ENCODE assay signal across 22 mouse cellular contexts in genomic region chr2:44970087-44970646, GRCm38 (mm10). TPM values are rescaled to one million over a fixed set of nuclear protein-coding genes. Genes with fewer than 3 reads are reported as not detected.
A peak's percentile ranks its signal among the peaks of the same experiment; 100 is the strongest.
DNase-seq lines count a peak whose midpoint lies in the region; ATAC-seq lines count a peak whose summit lies in the region.
"Had no signal": no experiment of that assay in that cellular context is flagged by ENCODE, and none has a peak within 500 bp of the region (broad histone marks: within the 10 kb centered on the region; RNA-seq: fewer than 3 reads in every experiment).

No protein-coding gene starts in this region.

- WGBS in liver, embryonic 12.5 days (ENCODE audit: insufficient replicate concordance), result 46% methylated on average over 6 of the region's 6 CpGs

- peaks cover 4% of the 10 kb centered on the region; the same call in 1 of the 2 replicates for H3K9me3 ChIP-seq in megakaryocyte, embryonic 14.5 days
- no peaks in the 10 kb centered on the region for H3K9me3 ChIP-seq in liver, embryonic 12.5 days (replicated peaks)
- H3K9me3 ChIP-seq: hindbrain, embryonic 15.5 days; lung, embryonic 15.5 days; midbrain, embryonic 12.5 days had no signal

- H3K4me2 ChIP-seq in liver, embryonic 12.5 days, result peak overlapping the region; percentile 6; the same call in 1 of the 2 replicates
- H3K4me2 ChIP-seq: hindbrain, embryonic 15.5 days; lung, embryonic 15.5 days; midbrain, embryonic 12.5 days had no signal

- peak overlapping the region; percentile 65 for H3K4me3 ChIP-seq in megakaryocyte, embryonic 14.5 days (replicated peaks)
- H3K4me3 ChIP-seq in liver, embryonic 12.5 days, result no peak overlapping the region
- H3K4me3 ChIP-seq: hindbrain, embryonic 15.5 days; lung, embryonic 15.5 days; midbrain, embryonic 12.5 days had no signal

- peak; percentile 29 for DNase-seq in ZHBTc4 (ENCODE audit: low read depth, low spot score)
- no peak for DNase-seq in natural killer cell, adult 2 months (ENCODE audit: low spot score in 2 of 2)
- no peak for DNase-seq in ovary, postnatal 10 days (ENCODE audit: low spot score)
- no peak for DNase-seq in layer of hippocampus, postnatal 10 days (ENCODE audit: low spot score in 2 of 2)
- DNase-seq: B cell, adult 2 months; cerebellum, adult 2 months; cerebellum, postnatal 25 days; gastrocnemius, postnatal 14 days; heart, adult 11 months; heart, postnatal 36 days; kidney, postnatal 36 days; lung, postnatal 36 days; right cerebral cortex, postnatal 14 days had no signal

- H3K27me3 ChIP-seq in megakaryocyte, embryonic 14.5 days (replicated peaks), result no peaks in the 10 kb centered on the region
- H3K27me3 ChIP-seq in liver, embryonic 12.5 days (replicated peaks), result no peaks in the 10 kb centered on the region
- H3K27me3 ChIP-seq: CH12.LX; hindbrain, embryonic 15.5 days; lung, embryonic 15.5 days; midbrain, embryonic 12.5 days had no signal

- no peak for ATAC-seq in megakaryocyte, adult 5-6 weeks (ENCODE audit: poor library complexity, severe bottlenecking)
- 0 out of 2 replicates have a peak, but pooled peaks have one; percentile 51 for ATAC-seq in liver, embryonic 12.5 days
- peak; percentile 78 for ATAC-seq in megakaryocyte progenitor cell, adult 5-6 weeks (replicated peaks; ENCODE audit: poor library complexity)
- ATAC-seq: forebrain, embryonic 14.5 days had no signal

- no peak overlapping the region for H3K9ac ChIP-seq in liver, embryonic 12.5 days
- H3K9ac ChIP-seq: hindbrain, embryonic 15.5 days; lung, embryonic 15.5 days; midbrain, embryonic 12.5 days had no signal

- peaks cover 91% of the 10 kb centered on the region for H3K4me1 ChIP-seq in megakaryocyte, embryonic 14.5 days
- H3K4me1 ChIP-seq in liver, embryonic 12.5 days, result peaks cover 39% of the 10 kb centered on the region
- H3K4me1 ChIP-seq: hindbrain, embryonic 15.5 days; lung, embryonic 15.5 days; midbrain, embryonic 12.5 days had no signal

- H3K36me3 ChIP-seq in megakaryocyte, embryonic 14.5 days (replicated peaks; ENCODE audit: low read length), result peaks cover 40% of the 10 kb centered on the region
- no peaks in the 10 kb centered on the region for H3K36me3 ChIP-seq in liver, embryonic 12.5 days
- H3K36me3 ChIP-seq: hindbrain, embryonic 15.5 days; lung, embryonic 15.5 days; midbrain, embryonic 12.5 days had no signal

- H3K27ac ChIP-seq in liver, embryonic 12.5 days, result peak overlapping the region; percentile 59; the same call in 1 of the 2 replicates
- H3K27ac ChIP-seq: hindbrain, embryonic 15.5 days; lung, embryonic 15.5 days; midbrain, embryonic 12.5 days had no signal

RNA-seq across cellular contexts. Expression of gene Gtdc1, which starts 42.7 kb away (rescaled TPM):
- polyA plus RNA-seq in megakaryocyte, embryonic 14.5 days (2012; ENCODE audit: insufficient read depth, low replicate concordance), result 3.0 TPM in 1 of 2 replicates, not detected in the other
- 20.9 and 24.9 TPM in 2 replicates for total RNA-seq in megakaryocyte, adult 5-6 weeks (2015)
- 21.1 and 23.3 TPM in 2 replicates for total RNA-seq in megakaryocyte, adult 5-6 weeks (2017)
- polyA plus RNA-seq in liver, embryonic 12.5 days (2016; fragmentation: Nextera tagmentation; extraction: Ambion mirVana), result 5.6 and 6.3 TPM in 2 replicates
- 15.5 and 18.6 TPM in 2 replicates for total RNA-seq in megakaryocyte progenitor cell, adult 5-6 weeks (2015)
- 16.9 and 22.2 TPM in 2 replicates for total RNA-seq in megakaryocyte progenitor cell, adult 5-6 weeks (2017)
- total RNA-seq in layer of hippocampus, postnatal 10 days (2021), result 10 to 100 TPM; 66.2 to 78.7 TPM
